ENCODE assay signal across 8 mouse cellular contexts in genomic region chr16:35363150-35364062, GRCm38 (mm10). TPM values are rescaled to one million over a fixed set of nuclear protein-coding genes. Genes with fewer than 3 reads are reported as not detected.
DNase-seq lines count a peak whose midpoint lies in the region; ATAC-seq lines count a peak whose summit lies in the region.

Gene Sec22a (minus strand): TSS chr16:35363918.

- H3K9ac ChIP-seq in heart, embryonic 14.5 days (ENCODE audit: low read length): peak within 1 kb of the TSS; percentile 92
- peak within 1 kb of the TSS; percentile 82 for H3K9ac ChIP-seq in liver, embryonic 13.5 days
- peak within 1 kb of the TSS; percentile 95 for H3K9ac ChIP-seq in stomach, embryonic 16.5 days (ENCODE audit: low read length)

- WGBS in heart, embryonic 14.5 days: under 1% methylated on average over 67 of the region's 67 CpGs
- under 1% methylated on average over 67 of the region's 67 CpGs for whole genome bisulfite sequencing in liver, embryonic 13.5 days (ENCODE audit: insufficient replicate concordance)
- WGBS in stomach, embryonic 16.5 days: under 1% methylated on average over 67 of the region's 67 CpGs

- DNase-seq in c-Kit-negative CD71-positive TER-119-positive erythroid progenitor cells, embryonic 14.5 days (ENCODE audit: low read depth, low spot score): peak; percentile 84
- peak; percentile 78 for DNase-seq in fibroblast of lung, adult 2 months (ENCODE audit: low read depth)
- peak; percentile 96 for DNase-seq in kidney, postnatal 14 days
- peak; percentile 94 for DNase-seq in liver, embryonic 13.5 days
- DNase-seq in neural tube, embryonic 10.5 days (ENCODE audit: extremely low spot score, low spot score): peak; percentile 94

- H3K9me3 ChIP-seq in heart, embryonic 14.5 days (ENCODE audit: control insufficient read depth, low read length): no peaks in the 10 kb centered on the region
- no peaks in the 10 kb centered on the region for H3K9me3 ChIP-seq in liver, embryonic 13.5 days (replicated peaks)
- no peaks in the 10 kb centered on the region for H3K9me3 ChIP-seq in stomach, embryonic 16.5 days (replicated peaks; ENCODE audit: control insufficient read depth, low read length)

- H3K36me3 ChIP-seq in heart, embryonic 14.5 days (ENCODE audit: control insufficient read depth, insufficient read depth, low read length): peaks cover 20% of the 10 kb centered on the region
- no peaks in the 10 kb centered on the region for H3K36me3 ChIP-seq in liver, embryonic 13.5 days
- no peaks in the 10 kb centered on the region for H3K36me3 ChIP-seq in stomach, embryonic 16.5 days (ENCODE audit: control insufficient read depth, insufficient read depth, low read length)

- H3K4me1 ChIP-seq in heart, embryonic 14.5 days (ENCODE audit: control insufficient read depth in 2 of 2, insufficient read depth in 2 of 2, low read length in 2 of 2): peaks cover 3 to 7% of the 10 kb centered on the region in 2 experiments; a peak in 3 of 4 replicates
- H3K4me1 ChIP-seq in liver, embryonic 13.5 days (replicated peaks): peaks cover 19% of the 10 kb centered on the region
- H3K4me1 ChIP-seq in stomach, embryonic 16.5 days (ENCODE audit: control insufficient read depth, insufficient read depth, low read length): peaks cover 4% of the 10 kb centered on the region

- peak within 1 kb of the TSS; percentile 91 for H3K4me2 ChIP-seq in heart, embryonic 14.5 days (ENCODE audit: low read length)
- peak within 1 kb of the TSS; percentile 86 for H3K4me2 ChIP-seq in liver, embryonic 13.5 days
- H3K4me2 ChIP-seq in stomach, embryonic 16.5 days (ENCODE audit: low read depth, low read length): peak within 1 kb of the TSS; percentile 88

- H3K27ac ChIP-seq in heart, embryonic 14.5 days (replicated peaks in 1 of 2; ENCODE audit: control insufficient read depth in 1 of 2, insufficient read depth in 1 of 2, low read depth in 2 of 2, low read length in 2 of 2): peak within 1 kb of the TSS; percentile 40 to 79
- peak within 1 kb of the TSS; percentile 54 for H3K27ac ChIP-seq in liver, embryonic 13.5 days
- peak within 1 kb of the TSS; percentile 86 for H3K27ac ChIP-seq in stomach, embryonic 16.5 days (ENCODE audit: low read length)

- H3K4me3 ChIP-seq in heart, embryonic 14.5 days (ENCODE audit: control insufficient read depth in 1 of 2, insufficient read depth in 1 of 2, low read depth in 1 of 2, low read length in 2 of 2): peak within 1 kb of the TSS; percentile 84 to 92
- H3K4me3 ChIP-seq in liver, embryonic 13.5 days (replicated peaks): peak within 1 kb of the TSS; percentile 85
- H3K4me3 ChIP-seq in stomach, embryonic 16.5 days (replicated peaks; ENCODE audit: low read length): peak within 1 kb of the TSS; percentile 95

- no peaks in the 10 kb centered on the region for H3K27me3 ChIP-seq in heart, embryonic 14.5 days (ENCODE audit: control insufficient read depth, insufficient read depth, low read length)
- no peaks in the 10 kb centered on the region for H3K27me3 ChIP-seq in liver, embryonic 13.5 days
- no peaks in the 10 kb centered on the region for H3K27me3 ChIP-seq in stomach, embryonic 16.5 days (ENCODE audit: control insufficient read depth, insufficient read depth, low read length)

- ATAC-seq in CD4-positive, CD25-positive, alpha-beta regulatory T cell, adult 4 months: peak; percentile 92
- ATAC-seq in heart, embryonic 14.5 days (ENCODE audit: insufficient number of reproducible peaks, insufficient read depth, low FRiP score, low read depth): peak; percentile 100
- ATAC-seq in liver, embryonic 13.5 days (ENCODE audit: low read depth): peak; percentile 98
- ATAC-seq in stomach, embryonic 16.5 days (ENCODE audit: insufficient read depth, low FRiP score): peak; percentile 99

RNA-seq across cellular contexts. Expression of gene Sec22a, which starts in this region (rescaled TPM):
- polyA plus RNA-seq in CD4-positive, CD25-positive, alpha-beta regulatory T cell, adult 4 months (2017; shearing (Covaris generic)): 10 to 100 TPM; 38.9 to 42.0 TPM
- polyA plus RNA-seq in heart, embryonic 14.5 days (2014; fragmentation: Nextera tagmentation; extraction: Ambion mirVana): 39.8 and 45.6 TPM in 2 replicates
- polyA plus RNA-seq in liver, embryonic 13.5 days (2015; fragmentation: Nextera tagmentation; extraction: Ambion mirVana): 11.8 and 12.1 TPM in 2 replicates
- 46.2 and 47.2 TPM in 2 replicates for polyA plus RNA-seq in stomach, embryonic 16.5 days (2015; fragmentation: Nextera tagmentation; extraction: Ambion mirVana)

Comparison
In these comparisons a context has a peak if more than half of its experiments do, and no peak if none do; other contexts are left out.
1. Peak in every context shown above with its lines: DNase-seq, ATAC-seq, H3K4me3 ChIP-seq and H3K27ac ChIP-seq.